Mouse (Mus musculus): ENCODE results near the gene Emid1. TPM values are rescaled to one million over a fixed set of nuclear protein-coding genes. Genes with fewer than 3 reads are reported as not detected.

Gene Emid1
- total and polyA plus RNA-seq, 3 experiments: 0.10 to 0.15 TPM; not detected in 1

GRCm38 (mm10) chr11:5100283-5100682 is 51.8 kb downstream of the Emid1 start:
- H3K27ac ChIP-seq (ENCODE audit: control insufficient read depth, low read depth, low read length): peak overlapping the region; percentile 75
- H3K4me1 ChIP-seq (ENCODE audit: control insufficient read depth in 1 of 2, insufficient read depth in 2 of 2, low read length in 2 of 2): peaks cover 19 to 40% of the 10 kb centered on the region in 2 experiments
- H3K79me2 ChIP-seq (ENCODE audit: control insufficient read depth, insufficient read depth, low read length, poor library complexity): peaks cover 62% of the 10 kb centered on the region
- no peaks in the 10 kb centered on the region for H3K27me3 ChIP-seq (ENCODE audit: control insufficient read depth in 1 of 2, insufficient read depth in 2 of 2, low read length in 2 of 2)
- peaks cover 7 to 47% of the 10 kb centered on the region in 2 experiments for H3K36me3 ChIP-seq (ENCODE audit: control insufficient read depth in 1 of 2, insufficient read depth in 2 of 2, low read length in 2 of 2)
- peak overlapping the region; percentile 99 for H3K9ac ChIP-seq (ENCODE audit: control insufficient read depth, low read depth, low read length, poor library complexity, severe bottlenecking)
- no peaks in the 10 kb centered on the region for H3K9me3 ChIP-seq (replicated peaks; ENCODE audit: insufficient read depth, low read length)
- H3K4me3 ChIP-seq (ENCODE audit: control insufficient read depth in 1 of 2, insufficient read depth in 1 of 2, low read depth in 2 of 2, low read length in 2 of 2): peak overlapping the region; percentile 90 to 94
- TF ChIP-seq ELF1 (IDR thresholded peaks at IDR 0.05; ENCODE audit: low read depth, low read length) (no peak), BHLHE40 (IDR thresholded peaks at IDR 0.05; ENCODE audit: borderline replicate concordance, low read depth, low read length) (no peak), ZMIZ1 (IDR thresholded peaks at IDR 0.05; ENCODE audit: low read depth, low read length) (no peak), USF2 (IDR thresholded peaks at IDR 0.05; ENCODE audit: borderline replicate concordance in 1 of 2, insufficient read depth in 1 of 2, low read depth in 1 of 2, low read length in 2 of 2) (no peak), POLR2AphosphoS5 (IDR thresholded peaks at IDR 0.05; ENCODE audit: borderline replicate concordance, low read depth, low read length) (no peak), GABPA (IDR thresholded peaks at IDR 0.05; ENCODE audit: low read depth, low read length) (no peak), RCOR1 (IDR thresholded peaks at IDR 0.05; ENCODE audit: low read depth, low read length) (0 out of 2 replicates have a peak, but pooled peaks have one; percentile 2), MYC (IDR thresholded peaks at IDR 0.05; ENCODE audit: low read depth, low read length) (no peak), HCFC1 (IDR thresholded peaks at IDR 0.05; ENCODE audit: low read depth, low read length) (no peak), CHD2 (IDR thresholded peaks at IDR 0.05; ENCODE audit: low read length) (no peak), SIN3A (IDR thresholded peaks at IDR 0.05; ENCODE audit: low read length) (no peak), POLR2AphosphoS2 (IDR thresholded peaks at IDR 0.05; ENCODE audit: low read length) (no peak), TCF12 (IDR thresholded peaks at IDR 0.05; ENCODE audit: low read depth, low read length) (no peak), KAT2A (conservative IDR thresholded peaks at IDR 0.05; ENCODE audit: low read depth, low read length) (0 out of 2 replicates have a peak, but pooled peaks have one; percentile 40), ZKSCAN1 (IDR thresholded peaks at IDR 0.05; ENCODE audit: low read depth, low read length) (no peak), CHD1 (IDR thresholded peaks at IDR 0.05; ENCODE audit: low read depth, low read length) (peak; percentile 74; the same call in 1 of the 2 replicates), ETS1 (IDR thresholded peaks at IDR 0.05; ENCODE audit: low read depth, low read length) (0 out of 2 replicates have a peak, but pooled peaks have one; percentile 29), ZNF384 (IDR thresholded peaks at IDR 0.05; ENCODE audit: low read depth, low read length) (no peak), RAD21 (IDR thresholded peaks at IDR 0.05; ENCODE audit: low read depth, low read length) (no peak), POLR2A (IDR thresholded peaks at IDR 0.05; ENCODE audit: control insufficient read depth in 1 of 2, insufficient read depth in 1 of 2, low read depth in 1 of 2, low read length in 2 of 2, poor library complexity in 1 of 2) (no peak), MYB (IDR thresholded peaks at IDR 0.05; ENCODE audit: low read depth, low read length) (no peak), NELFE (IDR thresholded peaks at IDR 0.05; ENCODE audit: low read depth, low read length) (no peak), CTCF (IDR thresholded peaks at IDR 0.05 in 2 of 3, conservative IDR thresholded peaks at IDR 0.05 in 1 of 3; ENCODE audit: control insufficient read depth in 1 of 3, insufficient read depth in 1 of 3, low read depth in 2 of 3, low read length in 3 of 3, poor library complexity in 1 of 3, severe bottlenecking in 1 of 3) (peak in 1 of 3 experiments; percentile 20; a peak in 2 of 6 replicates), E2F4 (IDR thresholded peaks at IDR 0.05; ENCODE audit: borderline replicate concordance, low read depth, low read length) (no peak), EP300 (IDR thresholded peaks at IDR 0.05; ENCODE audit: low read depth in 1 of 2, low read length in 2 of 2) (peak in 1 of 2 experiments; percentile 42; a peak in 1 of 4 replicates), ZC3H11A (IDR thresholded peaks at IDR 0.05; ENCODE audit: low read depth, low read length) (no peak), UBTF (IDR thresholded peaks at IDR 0.05; ENCODE audit: borderline replicate concordance, insufficient read depth, low read depth, low read length) (no peak)
- DNase-seq (ENCODE audit: low read depth, low spot score): no peak
